Mouse (Mus musculus) forebrain, embryonic 15.5 days (tissue): Measurements from ENCODE around the gene Btbd6. TPM values are rescaled to one million over a fixed set of nuclear protein-coding genes. Genes with fewer than 3 reads are reported as not detected.

Experiments used
- polyA plus RNA-seq: library from polyadenylated mRNA; unstranded; fragments of >200 nt; fragmentation: Nextera tagmentation; extraction: Ambion mirVana; gene quantifications from 2 replicates; pipeline ENCODE4 v1.2.1, GENCODE M21; 2015

Gene Btbd6
- polyA plus RNA-seq, 1 experiment from 2014 or later, result 46.1 TPM

Other genes starting within 250 kb of the Btbd6 start
- 5.3 and 6.2 TPM in 2 replicates for gene Pld4, start 215.8 kb upstream of the Btbd6 start, polyA plus RNA-seq
- gene Ahnak2, start 173.8 kb upstream of the Btbd6 start, polyA plus RNA-seq, result 0.92 and 1.1 TPM in 2 replicates
- 16.9 and 18.5 TPM in 2 replicates for gene Clba1, start 167.5 kb upstream of the Btbd6 start, polyA plus RNA-seq
- 81.3 and 82.0 TPM in 2 replicates for gene Cdca4, start 147.1 kb upstream of the Btbd6 start, polyA plus RNA-seq
- not detected in 2 replicates for gene Gpr132, start 108.3 kb upstream of the Btbd6 start, polyA plus RNA-seq
- 8.3 and 9.1 TPM in 2 replicates for gene Jag2, start 46.7 kb upstream of the Btbd6 start, polyA plus RNA-seq
- 59.0 and 63.2 TPM in 2 replicates for gene Nudt14, start 34.4 kb upstream of the Btbd6 start, polyA plus RNA-seq
- 67.3 and 67.7 TPM in 2 replicates for gene Brf1, start 24.2 kb downstream of the Btbd6 start, polyA plus RNA-seq
- gene Pacs2, start 38.0 kb downstream of the Btbd6 start, polyA plus RNA-seq, result 22.6 and 24.4 TPM in 2 replicates
- 0.18 and 0.37 TPM in 2 replicates for gene Tex22, start 98.0 kb downstream of the Btbd6 start, polyA plus RNA-seq
- gene Mta1, start 121.8 kb downstream of the Btbd6 start, polyA plus RNA-seq, result 15.2 and 17.9 TPM in 2 replicates
- 407 and 414 TPM in 2 replicates for gene Crip2, start 163.8 kb downstream of the Btbd6 start, polyA plus RNA-seq
- gene Crip1, start 169.8 kb downstream of the Btbd6 start, polyA plus RNA-seq, result 29.1 and 31.5 TPM in 2 replicates
- gene Tedc1, start 179.9 kb downstream of the Btbd6 start, polyA plus RNA-seq, result 22.6 and 24.9 TPM in 2 replicates
- 38.9 and 41.1 TPM in 2 replicates for gene Tmem121, start 209.4 kb downstream of the Btbd6 start, polyA plus RNA-seq